20 mouse cellular contexts compared by ENCODE assay signal in genomic region chr7:81708165-81708564, GRCm38 (mm10). TPM values are rescaled to one million over a fixed set of nuclear protein-coding genes. Genes with fewer than 3 reads are reported as not detected.
"Had no signal": no experiment of that assay in that cellular context is flagged by ENCODE, and none has a peak within 500 bp of the region (broad histone marks: within the 10 kb centered on the region; RNA-seq: fewer than 3 reads in every experiment).

No protein-coding gene starts in this region.

- ATAC-seq: inflammation-experienced regulatory T-cells, adult 6 months; intestine, embryonic 16.5 days had no signal

- DNase-seq: kidney, adult 18-20 months; kidney, adult 9 months; kidney, postnatal 14 days; kidney, postnatal 4 days; liver, embryonic 13.5 days; lung, postnatal 10 days; lung, postnatal 4 days; thymus, adult 2 months; thymus, postnatal 14 days; thymus, postnatal 4 days had no signal

- H3K36me3 ChIP-seq: limb, embryonic 15.5 days; liver, embryonic 13.5 days; midbrain, embryonic 12.5 days; midbrain, embryonic 15.5 days; neural tube, embryonic 13.5 days had no signal

- H3K4me3 ChIP-seq: limb, embryonic 12.5 days; limb, embryonic 15.5 days; liver, embryonic 13.5 days; midbrain, embryonic 15.5 days; myocyte; neural tube, embryonic 13.5 days had no signal

- H3K4me2 ChIP-seq: limb, embryonic 15.5 days; liver, embryonic 13.5 days; midbrain, embryonic 15.5 days had no signal

- H3K9me3 ChIP-seq: limb, embryonic 15.5 days; liver, embryonic 13.5 days; midbrain, embryonic 15.5 days had no signal

- H3K9ac ChIP-seq: limb, embryonic 12.5 days; limb, embryonic 15.5 days; liver, embryonic 13.5 days; midbrain, embryonic 12.5 days; midbrain, embryonic 15.5 days had no signal

- H3K27me3 ChIP-seq: midbrain, embryonic 15.5 days had no signal

- H3K27ac ChIP-seq: limb, embryonic 12.5 days; limb, embryonic 15.5 days; liver, embryonic 13.5 days; midbrain, embryonic 12.5 days; midbrain, embryonic 15.5 days had no signal

RNA-seq across cellular contexts. Expression of gene Homer2, which starts 0.8 kb away (rescaled TPM):
- total RNA-seq: monocyte, adult 5-6 weeks; neutrophil, adult 5-6 weeks had no signal
- polyA plus RNA-seq: myocyte had no signal
